Mouse (Mus musculus): ENCODE data around the gene Elmsan1.

Gene Elmsan1

GRCm38 (mm10) chr12:84174871-84175270 is 43.8 kb downstream of the Elmsan1 start:
- DNase-seq = peak; percentile 73 to 78

- peak in 1 of 2 experiments; percentile 67 for DNase-seq
Observed at GRCm38 (mm10) chr12:84174190-84174811, 44.4 kb downstream of the Elmsan1 start.

- no peak for DNase-seq
Observed at GRCm38 (mm10) chr12:84173309-84173915, 45.3 kb downstream of the Elmsan1 start.

- DNase-seq = no peak
Observed at GRCm38 (mm10) chr12:84172862-84173261, 45.8 kb downstream of the Elmsan1 start.

- DNase-seq = no peak
Observed at GRCm38 (mm10) chr12:84172216-84172615, 46.5 kb downstream of the Elmsan1 start.

GRCm38 (mm10) chr12:84170610-84171009 is 48.1 kb downstream of the Elmsan1 start:
- DNase-seq = no peak

- DNase-seq = no peak
Observed at GRCm38 (mm10) chr12:84165631-84166373, 52.9 kb downstream of the Elmsan1 start.

- no peak for DNase-seq
Observed at GRCm38 (mm10) chr12:84163586-84164110, 55.0 kb downstream of the Elmsan1 start.

GRCm38 (mm10) chr12:84163133-84163532 is 55.5 kb downstream of the Elmsan1 start:
- DNase-seq = peak; percentile 58 to 65

GRCm38 (mm10) chr12:84161616-84162433 is 56.9 kb downstream of the Elmsan1 start:
- DNase-seq = peak in 1 of 2 experiments; percentile 57

- no peak for DNase-seq
Observed at GRCm38 (mm10) chr12:84161116-84161515, 57.6 kb downstream of the Elmsan1 start.

GRCm38 (mm10) chr12:84160491-84160890 is 58.2 kb downstream of the Elmsan1 start:
- DNase-seq = no peak

- no peak for DNase-seq
Observed at GRCm38 (mm10) chr12:84158156-84158555, 60.5 kb downstream of the Elmsan1 start.

GRCm38 (mm10) chr12:84156210-84156609 is 62.5 kb downstream of the Elmsan1 start:
- no peak for DNase-seq

- no peak for DNase-seq
Observed at GRCm38 (mm10) chr12:84155523-84155871, 63.2 kb downstream of the Elmsan1 start.

- no peak for DNase-seq
Observed at GRCm38 (mm10) chr12:84154786-84155522, 63.7 kb downstream of the Elmsan1 start.

- no peak for DNase-seq
Observed at GRCm38 (mm10) chr12:84153414-84153813, 65.3 kb downstream of the Elmsan1 start.

- no peak for DNase-seq
Observed at GRCm38 (mm10) chr12:84152352-84153190, 66.1 kb downstream of the Elmsan1 start.

GRCm38 (mm10) chr12:84151911-84152310 is 66.8 kb downstream of the Elmsan1 start:
- DNase-seq = no peak

GRCm38 (mm10) chr12:84150976-84151375 is 67.7 kb downstream of the Elmsan1 start:
- DNase-seq = no peak

- DNase-seq = no peak
Observed at GRCm38 (mm10) chr12:84149971-84150370, 68.7 kb downstream of the Elmsan1 start.

Measured in kidney, postnatal 4 days (tissue).